Mouse (Mus musculus) midbrain, embryonic 11.5 days (tissue): ENCODE data around the gene Ankrd13b. TPM values are rescaled to one million over a fixed set of nuclear protein-coding genes. Genes with fewer than 3 reads are reported as not detected.

ENCODE experiments used
- ATAC-seq: fragments of 200-750 bp; cut with Nextera tagmentation; 2 replicates; pipeline ENCODE4 v1.8.0; 2017; ENCODE audit warnings: moderate TSS enrichment, moderate library complexity; ENCODE audit not compliant: low FRiP score
- DNase-seq: peaks from one replicate; pipeline ENCODE4 v3.0.0; 2015; ENCODE audit warnings: low spot score; ENCODE audit errors: missing footprints
- H3K27ac ChIP-seq: fragments of 300-500 bp; sonication (generic); 2 replicates; pipeline ENCODE4 v1.5.1; 2014; ENCODE audit warnings: low read depth, low read length
- H3K27me3 ChIP-seq: fragments of 300-500 bp; sonication (generic); 2 replicates; pipeline ENCODE4 v1.6.1; 2014; ENCODE audit warnings: mild to moderate bottlenecking, low read length, moderate library complexity, mixed read lengths; ENCODE audit not compliant: control insufficient read depth, insufficient read depth
- H3K36me3 ChIP-seq: fragments of 300-500 bp; sonication (generic); 2 replicates; pipeline ENCODE4 v1.6.1; 2014; ENCODE audit warnings: mild to moderate bottlenecking, low read length, moderate library complexity, mixed read lengths; ENCODE audit not compliant: control insufficient read depth, insufficient read depth
- H3K4me1 ChIP-seq: fragments of 300-500 bp; sonication (generic); 2 replicates; pipeline ENCODE4 v1.6.1; 2014; ENCODE audit warnings: low read length; ENCODE audit not compliant: control insufficient read depth, insufficient read depth
- H3K4me2 ChIP-seq: fragments of 300-500 bp; sonication (generic); 2 replicates; pipeline ENCODE4 v1.6.1; 2014; ENCODE audit warnings: mild to moderate bottlenecking, moderate library complexity
- H3K4me3 ChIP-seq: fragments of 300-500 bp; sonication (generic); 2 replicates; pipeline ENCODE4 v1.5.1; 2014; ENCODE audit warnings: low read depth, low read length
- H3K9ac ChIP-seq: fragments of 300-500 bp; sonication (generic); 2 replicates; pipeline ENCODE4 v1.6.1; 2014; ENCODE audit warnings: low read length
- H3K9me3 ChIP-seq: fragments of 300-500 bp; sonication (generic); 2 replicates; pipeline ENCODE4 v1.6.1; 2016; ENCODE audit warnings: low read length; ENCODE audit not compliant: control insufficient read depth
- WGBS: fragments of 180-500 bp; shearing (Covaris S2); extraction: QIAGEN DNeasy Blood & Tissue Kit; methylation state at CpG from one replicate; pipeline ENCODE4 v1.1.7; 2014; 5-methylcytosine and 5-hydroxymethylcytosine counted together
- polyA plus RNA-seq: library from polyadenylated mRNA; unstranded; fragments of >200 nt; fragmentation: Nextera tagmentation; extraction: Ambion mirVana; gene quantifications from 2 replicates; pipeline ENCODE4 v1.2.1, GENCODE M21; 2014

Gene Ankrd13b
- polyA plus RNA-seq, 1 experiment from 2014 or later, result 13.5 TPM

DNA sequence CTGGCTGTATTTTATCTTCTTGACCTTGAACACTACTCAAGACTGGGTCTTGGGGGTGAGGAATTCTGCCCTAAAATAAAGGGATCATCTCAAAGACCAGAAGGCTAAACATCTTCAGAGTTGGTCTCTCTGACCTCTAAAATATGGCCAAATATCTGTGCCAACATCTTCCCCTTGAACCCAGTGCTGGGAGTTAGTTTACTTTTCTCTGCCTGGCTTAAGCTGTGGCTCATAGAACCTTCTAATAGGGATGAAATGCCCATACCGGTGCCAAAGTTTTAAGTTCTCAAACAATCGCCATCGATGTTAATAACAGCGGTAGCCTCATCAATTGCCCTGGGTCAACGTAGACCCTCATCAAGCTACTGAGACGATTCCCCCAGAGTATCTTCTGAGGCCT is 27.6 kb downstream of the Ankrd13b start:
- WGBS, result 3% methylated on average over 6 of the region's 6 CpGs
- H3K9ac ChIP-seq, result peak overlapping the region; percentile 57

DNA sequence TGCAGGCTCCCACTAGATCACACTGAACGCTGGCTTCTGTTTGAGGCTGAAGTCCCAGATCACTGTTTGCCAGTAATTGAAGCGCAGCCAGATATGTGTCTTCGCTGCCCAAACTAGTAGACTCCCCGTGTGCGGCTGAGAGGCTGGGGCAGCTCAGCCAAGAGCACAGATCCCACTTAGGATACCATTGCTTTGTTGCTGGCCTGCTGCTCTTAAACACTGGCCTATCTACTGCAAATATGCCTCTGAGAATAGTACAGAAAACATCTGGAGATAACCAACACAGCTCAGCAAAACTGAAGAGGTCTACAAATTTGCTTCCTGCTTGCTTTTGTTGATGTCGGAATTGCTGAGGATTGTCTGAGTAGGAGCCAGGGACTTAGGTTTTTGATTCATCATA is 32.6 kb downstream of the Ankrd13b start:
- Histone ChIP-seq H3K9me3 (no peaks in the 10 kb centered on the region), H3K27ac (no peak overlapping the region), H3K4me2 (no peak overlapping the region), H3K9ac (no peak overlapping the region), H3K4me3 (no peak overlapping the region), H3K4me1 (peaks cover 1% of the 10 kb centered on the region; the same call in 1 of the 2 replicates), H3K36me3 (no peaks in the 10 kb centered on the region; the same call in 1 of the 2 replicates), H3K27me3 (peaks cover 13% of the 10 kb centered on the region; the same call in 1 of the 2 replicates)
- no peak for ATAC-seq
- 86% methylated on average over 6 of the region's 6 CpGs for WGBS
- DNase-seq, result no peak

More for the DNA sequence above, 27.6 kb downstream of the Ankrd13b start:
- H3K27ac ChIP-seq, result no peak overlapping the region
- no peaks in the 10 kb centered on the region for H3K9me3 ChIP-seq
- H3K27me3 ChIP-seq, result peaks cover 49% of the 10 kb centered on the region
- H3K36me3 ChIP-seq, result no peaks in the 10 kb centered on the region
- H3K4me1 ChIP-seq, result peaks cover 11% of the 10 kb centered on the region
- ATAC-seq (no peak), DNase-seq (peak; percentile 90)
- peak overlapping the region; percentile 99 for H3K4me2 ChIP-seq
- peak overlapping the region; percentile 52 for H3K4me3 ChIP-seq

DNA sequence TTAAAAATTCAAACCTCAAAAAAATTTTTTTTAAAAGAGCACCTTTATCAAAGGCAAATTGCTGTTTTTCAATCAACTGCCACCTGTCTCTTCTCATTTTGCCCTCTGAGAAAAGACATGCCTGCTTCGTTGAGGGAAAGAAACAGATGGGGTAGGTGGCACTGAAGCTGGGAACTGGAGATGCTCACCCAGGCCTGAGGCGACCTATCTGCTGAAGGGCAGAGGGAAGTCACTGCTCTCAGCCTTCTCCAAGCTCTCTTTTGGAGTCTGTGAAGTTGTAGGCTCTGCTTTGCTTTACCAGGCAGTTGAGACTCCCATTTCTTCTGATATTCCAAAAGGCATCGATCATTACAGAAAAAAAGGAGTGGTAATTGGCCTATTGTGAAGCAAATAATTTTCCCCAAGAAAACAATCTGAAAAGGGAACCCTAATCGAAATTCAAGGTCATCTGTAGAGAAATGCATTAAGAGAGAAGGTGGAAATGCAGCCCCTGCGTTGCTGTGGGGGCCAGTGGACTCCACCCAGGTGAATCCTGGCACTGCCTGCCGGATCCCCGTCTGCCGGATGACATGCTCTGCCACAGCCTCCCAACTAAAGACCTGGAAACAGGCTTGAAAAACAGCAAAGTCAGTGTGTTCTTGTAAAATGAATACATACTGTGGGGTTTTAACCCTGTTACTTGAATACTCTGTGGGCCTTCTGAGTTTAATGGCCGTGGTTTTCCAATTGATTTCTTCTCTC is 33.5 kb downstream of the Ankrd13b start:
- no peak overlapping the region for H3K4me3 ChIP-seq
- peaks cover 6% of the 10 kb centered on the region; the same call in 1 of the 2 replicates for H3K27me3 ChIP-seq
- no peak overlapping the region for H3K4me2 ChIP-seq
- ATAC-seq, result no peak
- 88% methylated on average over 9 of the region's 9 CpGs for WGBS
- H3K27ac ChIP-seq, result no peak overlapping the region
- H3K4me1 ChIP-seq, result no peaks in the 10 kb centered on the region
- no peaks in the 10 kb centered on the region for H3K9me3 ChIP-seq
- H3K36me3 ChIP-seq, result no peaks in the 10 kb centered on the region; the same call in 1 of the 2 replicates
- no peak for DNase-seq
- no peak overlapping the region for H3K9ac ChIP-seq

DNA sequence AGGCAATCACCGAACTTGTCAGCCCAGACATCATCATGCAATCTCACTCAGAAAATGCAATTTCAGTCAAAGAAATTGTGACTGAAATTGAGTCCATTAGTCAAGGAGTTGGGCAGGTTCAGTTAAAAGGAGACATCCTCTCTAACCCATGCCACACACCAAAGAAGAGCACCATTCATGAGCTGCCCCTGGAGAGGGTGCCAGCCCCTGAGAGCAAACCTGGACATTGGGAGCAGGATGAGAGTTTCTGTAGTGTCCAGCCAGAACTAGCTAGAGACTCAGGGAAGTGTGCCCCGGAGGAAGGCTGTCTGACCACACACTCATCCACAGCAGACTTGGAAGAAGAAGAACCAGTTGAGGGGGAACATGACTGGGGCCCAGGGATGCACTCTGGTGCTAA is 36.1 kb downstream of the Ankrd13b start:
- H3K9me3 ChIP-seq, result no peaks in the 10 kb centered on the region
- DNase-seq (no peak), ATAC-seq (no peak)
- no peak overlapping the region for H3K4me3 ChIP-seq
- WGBS, result 91% methylated on average over 2 of the region's 2 CpGs
- H3K36me3 ChIP-seq, result peaks cover 5% of the 10 kb centered on the region
- H3K9ac ChIP-seq, result no peak overlapping the region
- H3K4me1 ChIP-seq, result no peaks in the 10 kb centered on the region
- no peak overlapping the region for H3K4me2 ChIP-seq
- no peak overlapping the region for H3K27ac ChIP-seq
- H3K27me3 ChIP-seq, result no peaks in the 10 kb centered on the region

DNA sequence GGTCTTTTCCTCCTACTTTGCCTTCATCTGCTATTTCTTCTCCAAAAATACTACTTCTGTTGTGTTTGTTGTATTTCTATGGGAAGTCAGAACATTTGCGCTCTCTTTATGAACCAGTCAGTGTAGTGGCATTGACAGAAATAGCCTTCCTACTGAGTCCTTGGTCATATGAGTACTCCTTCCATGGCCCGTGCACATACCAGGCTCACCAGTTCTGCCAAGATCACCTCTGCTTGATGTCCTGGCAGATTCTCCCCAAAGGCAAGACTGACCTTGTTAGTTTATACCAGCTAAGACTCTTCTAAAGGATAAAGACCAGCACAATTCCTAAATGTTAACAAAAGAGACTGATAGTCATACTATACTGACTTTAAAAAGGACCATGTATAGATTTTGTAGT is 37.8 kb downstream of the Ankrd13b start:
- peaks cover 5% of the 10 kb centered on the region for H3K36me3 ChIP-seq
- 92% methylated on average over 2 of the region's 2 CpGs for WGBS

DNA sequence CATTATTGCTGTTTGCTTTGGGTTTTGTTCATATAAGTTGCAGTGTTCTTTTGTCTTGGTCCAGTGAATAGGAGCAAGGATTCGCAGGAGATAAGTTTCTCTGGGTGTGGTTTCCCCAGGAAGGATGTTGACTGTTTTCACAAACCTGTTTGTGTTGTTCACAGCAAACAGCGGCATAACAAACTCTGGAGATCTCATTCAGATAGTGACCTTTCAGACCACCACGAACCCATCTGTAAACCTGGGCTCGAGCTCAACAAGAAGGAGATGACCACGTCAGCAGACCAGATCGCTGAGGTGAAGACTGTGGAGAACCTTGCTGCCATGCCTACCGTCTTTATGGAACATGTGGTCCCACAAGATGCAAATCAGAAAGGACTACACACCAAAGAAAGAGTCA is 40.3 kb downstream of the Ankrd13b start:
- DNase-seq, result no peak
- Histone ChIP-seq H3K4me3 (no peak overlapping the region), H3K27me3 (no peaks in the 10 kb centered on the region), H3K9ac (no peak overlapping the region), H3K4me1 (no peaks in the 10 kb centered on the region), H3K9me3 (no peaks in the 10 kb centered on the region), H3K4me2 (no peak overlapping the region), H3K27ac (no peak overlapping the region), H3K36me3 (peaks cover 5% of the 10 kb centered on the region; the same call in 1 of the 2 replicates)
- ATAC-seq, result no peak
- 89% methylated on average over 7 of the region's 7 CpGs for WGBS

More for the DNA sequence above, 37.8 kb downstream of the Ankrd13b start:
- H3K27ac ChIP-seq, result no peak overlapping the region
- DNase-seq (no peak), ATAC-seq (no peak)
- H3K9me3 ChIP-seq, result no peaks in the 10 kb centered on the region
- no peak overlapping the region for H3K9ac ChIP-seq
- no peak overlapping the region for H3K4me3 ChIP-seq
- H3K4me1 ChIP-seq, result no peaks in the 10 kb centered on the region
- no peak overlapping the region for H3K4me2 ChIP-seq
- no peaks in the 10 kb centered on the region for H3K27me3 ChIP-seq

- WGBS, result 63% methylated on average over 6 of the region's 6 CpGs
- ATAC-seq, result no peak
- Histone ChIP-seq H3K27ac (no peak overlapping the region), H3K36me3 (peaks cover 5% of the 10 kb centered on the region; the same call in 1 of the 2 replicates), H3K9ac (no peak overlapping the region), H3K4me1 (no peaks in the 10 kb centered on the region), H3K4me3 (no peak overlapping the region), H3K27me3 (no peaks in the 10 kb centered on the region), H3K9me3 (no peaks in the 10 kb centered on the region), H3K4me2 (no peak overlapping the region)
- no peak for DNase-seq
These were observed 42.8 kb downstream of the Ankrd13b start for GRCm38 (mm10) chr11:77446628-77447041.

DNA sequence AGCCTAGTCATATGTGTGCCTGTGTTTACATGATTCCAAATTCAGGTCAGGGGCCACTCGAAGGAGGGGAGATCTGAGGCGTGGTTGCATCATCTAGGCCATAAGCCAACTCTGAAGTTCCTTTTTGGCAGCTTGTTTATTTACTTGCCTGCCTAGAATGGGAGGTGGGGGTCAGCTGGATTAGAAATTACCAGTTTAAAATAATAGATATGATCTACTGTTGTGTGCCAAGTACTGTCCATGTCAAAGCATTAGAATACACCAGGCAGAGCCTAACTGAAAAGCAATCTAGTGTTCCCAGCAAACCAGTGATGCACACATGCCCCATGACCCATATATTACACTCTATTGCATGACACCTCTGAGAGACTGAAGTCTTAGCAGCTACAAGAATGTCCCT is 44.5 kb downstream of the Ankrd13b start:
- no peak overlapping the region for H3K27ac ChIP-seq
- no peaks in the 10 kb centered on the region for H3K4me1 ChIP-seq
- 80% methylated on average over 2 of the region's 2 CpGs for WGBS
- peaks cover 2% of the 10 kb centered on the region; the same call in 1 of the 2 replicates for H3K36me3 ChIP-seq
- no peak overlapping the region for H3K4me2 ChIP-seq
- DNase-seq (no peak), ATAC-seq (no peak)
- H3K27me3 ChIP-seq, result no peaks in the 10 kb centered on the region
- H3K4me3 ChIP-seq, result no peak overlapping the region
- H3K9ac ChIP-seq, result no peak overlapping the region
- no peaks in the 10 kb centered on the region for H3K9me3 ChIP-seq
